Mouse (Mus musculus) splenic B cell, adult 2 months (primary cell): ENCODE measurements around the gene Arl8a.
"Not testable (repeated sequence)": the region's sequence is repeated elsewhere in the genome, so short reads cannot be mapped to it uniquely, and the experiment has no call there.

Source experiments
- DNase-seq: peaks from one replicate; pipeline ENCODE4 v3.0.0-alpha.2; 2011; ENCODE audit warnings: low read depth, low spot score
- H3K27me3 ChIP-seq: 2 replicates; pipeline ENCODE4 v1.6.1; 2012; ENCODE audit warnings: mild to moderate bottlenecking, low read length, moderate library complexity, mixed read lengths; ENCODE audit not compliant: control insufficient read depth, poor library complexity, insufficient read depth, severe bottlenecking
- H3K36me3 ChIP-seq: 2 replicates; pipeline ENCODE4 v1.6.1; 2012; ENCODE audit warnings: mild to moderate bottlenecking, low read length, moderate library complexity, mixed read lengths; ENCODE audit not compliant: control insufficient read depth, poor library complexity, insufficient read depth, severe bottlenecking

Gene Arl8a

DNA sequence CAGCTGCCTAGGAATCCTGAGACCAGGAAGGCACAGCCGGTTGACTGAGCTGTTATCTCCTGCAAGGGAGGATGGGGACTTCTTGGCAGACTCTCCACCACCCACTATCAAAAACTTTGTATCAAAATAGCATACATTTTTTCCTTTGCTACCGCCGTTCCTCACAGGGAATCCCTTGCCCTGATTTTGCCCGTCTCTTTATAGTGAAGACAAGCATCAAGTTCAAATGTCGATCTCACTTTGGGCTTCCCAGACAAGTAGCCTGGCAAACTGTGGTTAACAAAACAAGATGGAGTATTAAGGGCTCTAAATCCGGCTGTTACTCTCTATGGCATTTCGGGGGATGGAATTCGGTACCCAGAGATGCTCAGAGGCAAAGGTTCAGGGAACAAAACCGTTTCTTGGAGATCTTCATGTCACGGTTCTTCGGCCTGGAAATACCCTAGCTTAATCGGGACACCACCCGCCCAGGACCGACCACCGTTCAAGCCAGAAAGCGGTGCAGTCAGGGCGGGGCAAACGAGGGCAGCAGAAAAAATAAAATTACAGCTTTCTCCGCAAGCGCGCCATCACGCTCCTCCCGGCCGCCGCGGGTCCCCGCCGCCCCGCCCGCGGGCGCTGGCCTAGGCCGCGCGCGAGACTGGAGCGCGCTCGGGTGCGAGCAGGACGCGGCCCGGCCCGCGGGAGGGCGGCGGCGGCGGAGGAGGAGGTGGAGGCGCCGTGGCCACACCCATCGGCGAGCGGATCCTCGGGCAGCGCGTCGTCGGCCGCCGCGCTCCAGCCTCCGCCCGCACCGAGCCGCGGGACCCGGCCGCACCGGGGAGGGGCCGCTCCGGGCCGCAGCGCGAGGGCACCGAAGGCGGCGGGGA lies at the start of gene Arl8a:
Gene Arl8a (plus strand): TSS at position 748 of the 869 bp plus-strand sequence.
- H3K27me3 ChIP-seq: no peaks in the 10 kb centered on the region
- DNase-seq: peak; percentile 80
- H3K36me3 ChIP-seq: peaks cover 7% of the 10 kb centered on the region; the same call in 1 of the 2 replicates

DNA sequence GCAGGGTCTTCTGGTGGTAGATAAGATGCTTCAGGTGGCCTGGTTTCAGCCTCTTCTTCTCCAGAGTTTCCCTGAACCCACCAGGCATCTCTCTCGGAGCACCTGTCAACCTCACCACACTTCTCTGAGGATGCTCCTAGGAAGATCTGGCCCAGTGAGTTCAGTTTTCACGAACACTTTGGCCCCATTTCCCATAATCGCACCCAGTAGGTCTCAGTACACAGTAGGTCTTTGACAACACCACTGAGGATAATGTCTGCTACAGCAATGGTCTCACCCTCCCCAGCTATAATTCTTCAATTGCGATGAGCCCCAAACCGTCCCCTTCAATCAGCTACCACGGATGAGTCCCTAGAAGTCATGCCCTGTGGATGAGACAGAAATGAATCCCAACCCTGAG lies 49.2 kb upstream of the Arl8a start:
- Histone ChIP-seq H3K36me3 (no peaks in the 10 kb centered on the region), H3K27me3 (no peaks in the 10 kb centered on the region)
- DNase-seq: no peak

DNA sequence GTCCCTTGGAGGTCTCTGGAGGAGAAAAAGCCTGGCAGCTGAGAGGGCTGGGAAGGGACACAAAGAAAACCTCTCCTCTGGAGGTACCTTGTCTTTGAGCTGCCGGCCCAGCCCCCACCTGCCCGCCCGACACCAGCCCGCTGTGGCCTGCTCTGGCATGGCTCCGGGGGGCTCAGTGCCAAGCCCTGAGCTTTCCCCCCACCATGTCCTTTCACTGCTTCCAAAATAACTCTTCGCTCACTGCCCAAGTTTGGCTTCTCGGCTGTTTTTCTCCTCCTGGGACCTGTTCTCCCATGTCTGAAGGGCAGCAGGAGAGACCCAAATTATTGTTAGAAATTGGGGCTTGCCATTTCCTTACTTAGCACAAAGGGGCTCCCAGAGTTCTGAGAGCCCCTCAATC lies 48.2 kb upstream of the Arl8a start:
- H3K36me3 ChIP-seq: no peaks in the 10 kb centered on the region
- DNase-seq: no peak
- H3K27me3 ChIP-seq: no peaks in the 10 kb centered on the region

DNA sequence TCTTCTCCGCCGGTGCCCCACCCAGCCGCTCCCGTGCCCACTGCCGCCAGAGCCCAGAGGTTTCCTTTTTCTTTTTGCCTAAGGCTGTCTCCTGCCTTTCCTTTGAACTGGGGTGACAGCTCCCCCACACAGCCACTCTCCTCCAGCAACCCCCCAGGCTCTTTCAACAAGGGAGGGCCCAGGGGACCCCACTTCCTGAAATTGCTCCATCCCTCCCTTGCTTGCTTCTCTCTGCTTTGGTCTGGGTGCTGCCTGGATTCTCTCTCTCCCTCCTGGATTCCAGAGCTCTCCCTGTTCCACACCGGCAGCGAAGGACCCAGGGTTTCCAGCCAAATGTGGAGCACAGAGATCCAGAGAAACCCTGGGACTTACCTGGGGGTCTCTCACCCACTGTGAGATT lies 46.2 kb upstream of the Arl8a start:
- Histone ChIP-seq H3K36me3 (no peaks in the 10 kb centered on the region), H3K27me3 (no peaks in the 10 kb centered on the region)
- no peak for DNase-seq

DNA sequence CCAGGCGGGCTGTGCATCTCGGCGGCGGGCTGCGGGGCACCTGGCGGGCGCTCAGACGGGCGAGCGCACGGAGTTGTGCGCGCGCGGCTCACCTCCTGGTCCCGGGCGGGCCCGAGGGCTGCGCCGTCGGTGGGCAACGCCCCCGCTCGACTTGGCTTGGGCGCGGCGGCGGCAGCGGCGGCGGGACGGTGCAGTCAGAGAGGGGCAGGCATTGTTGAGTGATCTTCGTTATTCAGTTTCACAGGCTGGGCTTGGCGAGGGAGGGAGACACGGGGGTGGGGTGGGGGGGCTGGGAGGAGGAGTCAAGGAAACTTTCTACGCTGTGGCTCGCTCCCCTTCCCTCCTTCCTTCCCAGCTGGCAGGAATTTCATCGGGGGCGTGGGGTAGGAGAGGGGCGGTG lies 41.5 kb upstream of the Arl8a start, which contains the start of gene Lgr6:
Gene Lgr6 (minus strand): TSS at position 153 of the 400 bp plus-strand sequence.
- Histone ChIP-seq H3K36me3 (no peaks in the 10 kb centered on the region), H3K27me3 (no peaks in the 10 kb centered on the region)
- DNase-seq: no peak

DNA sequence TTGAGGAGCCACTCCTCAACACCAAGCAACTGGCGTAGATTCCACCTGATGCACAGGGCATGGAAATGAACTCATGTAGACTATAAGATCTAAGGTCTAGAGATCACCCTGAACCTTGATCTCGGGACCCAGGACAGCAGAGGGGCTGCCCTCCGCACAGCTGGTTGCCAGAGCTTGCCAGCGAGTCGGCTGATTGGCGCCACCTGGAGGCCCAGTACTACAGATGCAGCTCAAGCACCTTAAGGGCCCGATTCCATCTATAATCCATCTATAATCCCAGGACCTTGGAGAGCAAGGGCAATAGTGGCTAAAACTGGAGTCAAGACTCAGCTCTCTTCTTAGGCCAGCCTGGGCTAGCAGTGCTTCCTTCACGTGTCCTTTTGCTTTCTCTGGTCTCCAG lies 40.7 kb upstream of the Arl8a start:
- no peaks in the 10 kb centered on the region for H3K27me3 ChIP-seq
- no peaks in the 10 kb centered on the region for H3K36me3 ChIP-seq
- peak; percentile 84 for DNase-seq

DNA sequence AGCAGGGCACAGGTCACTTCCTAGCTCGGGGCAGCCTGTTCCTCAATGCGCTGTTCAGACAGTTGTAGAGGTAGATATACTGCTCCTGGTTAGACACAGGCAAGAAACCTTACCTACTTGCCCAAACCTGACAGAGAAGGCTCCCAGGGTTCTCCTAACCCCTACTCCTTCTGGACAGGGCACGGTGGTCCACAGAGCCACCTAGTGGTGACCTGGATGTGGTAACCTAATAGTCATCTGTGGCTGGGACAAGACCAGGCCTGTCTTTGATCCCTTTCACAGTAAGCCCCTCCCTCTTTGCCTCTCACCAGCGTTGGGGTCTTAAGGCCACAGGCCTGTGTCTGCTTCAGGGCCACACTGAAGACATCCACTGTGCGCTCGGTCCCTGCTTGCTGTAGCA lies 38.0 kb upstream of the Arl8a start:
- H3K27me3 ChIP-seq: no peaks in the 10 kb centered on the region
- DNase-seq: peak; percentile 70
- H3K36me3 ChIP-seq: no peaks in the 10 kb centered on the region

DNA sequence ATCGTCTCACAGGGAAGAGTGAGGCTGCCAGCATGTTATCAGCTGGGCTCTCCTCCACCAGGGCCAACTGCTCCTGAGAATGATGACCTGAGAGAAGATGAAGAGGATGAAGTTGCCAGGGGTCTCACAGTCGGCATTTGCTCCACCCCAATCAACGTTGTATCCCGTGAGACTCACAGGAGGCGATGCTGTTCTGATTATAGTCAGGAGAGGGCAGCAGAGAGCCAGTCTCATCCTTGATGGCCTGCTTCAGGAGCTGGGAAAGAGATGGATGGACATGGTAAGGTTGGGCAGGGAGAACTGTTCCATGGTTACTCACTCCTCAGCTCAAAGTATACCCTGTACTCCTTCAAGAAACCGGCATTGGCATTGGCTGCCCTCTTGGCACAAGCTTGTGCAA lies 36.5 kb upstream of the Arl8a start:
- no peaks in the 10 kb centered on the region for H3K36me3 ChIP-seq
- H3K27me3 ChIP-seq: no peaks in the 10 kb centered on the region
- peak; percentile 73 for DNase-seq

DNA sequence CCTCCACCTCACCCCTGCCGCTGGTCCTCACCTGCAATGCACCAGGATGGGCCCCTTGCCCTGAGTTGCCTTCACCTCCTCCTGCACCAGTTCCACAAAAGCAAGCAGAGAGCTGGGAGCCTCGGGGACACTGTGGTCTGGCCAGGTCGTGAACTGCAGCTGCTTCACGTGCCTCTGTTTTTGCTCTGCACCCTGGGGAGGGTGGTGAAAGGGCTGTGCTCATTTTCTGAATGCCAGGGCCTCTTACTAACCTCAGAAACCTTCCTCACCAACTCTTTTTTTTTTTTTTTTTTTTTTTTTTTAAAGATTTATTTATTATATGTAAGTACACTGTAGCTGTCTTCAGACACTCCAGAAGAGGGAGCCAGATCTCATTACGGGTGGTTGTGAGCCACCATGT lies 35.4 kb upstream of the Arl8a start:
- H3K36me3 ChIP-seq, DNase-seq, H3K27me3 ChIP-seq: not testable (repeated sequence)

DNA sequence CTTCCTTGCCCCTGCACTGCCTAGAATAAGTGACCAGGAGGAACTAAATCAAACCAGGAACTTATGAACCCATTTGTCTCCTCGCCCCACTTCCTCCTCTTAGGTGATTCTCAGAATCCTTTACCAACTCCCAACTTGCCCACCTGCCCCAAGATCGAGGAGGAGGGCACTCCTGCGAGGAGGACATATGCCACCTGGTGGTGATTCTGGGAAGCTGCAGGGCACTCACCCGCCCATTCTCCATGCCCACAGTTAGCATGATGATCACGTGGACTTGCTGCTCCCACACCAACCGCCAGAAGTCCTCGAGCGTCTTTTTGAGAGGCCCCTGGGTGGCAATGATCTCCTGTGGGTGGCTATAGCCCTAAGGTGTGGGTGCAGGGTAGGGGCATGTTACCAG lies 34.0 kb upstream of the Arl8a start:
- Histone ChIP-seq H3K36me3 (no peaks in the 10 kb centered on the region), H3K27me3 (no peaks in the 10 kb centered on the region)
- peak; percentile 84 for DNase-seq

DNA sequence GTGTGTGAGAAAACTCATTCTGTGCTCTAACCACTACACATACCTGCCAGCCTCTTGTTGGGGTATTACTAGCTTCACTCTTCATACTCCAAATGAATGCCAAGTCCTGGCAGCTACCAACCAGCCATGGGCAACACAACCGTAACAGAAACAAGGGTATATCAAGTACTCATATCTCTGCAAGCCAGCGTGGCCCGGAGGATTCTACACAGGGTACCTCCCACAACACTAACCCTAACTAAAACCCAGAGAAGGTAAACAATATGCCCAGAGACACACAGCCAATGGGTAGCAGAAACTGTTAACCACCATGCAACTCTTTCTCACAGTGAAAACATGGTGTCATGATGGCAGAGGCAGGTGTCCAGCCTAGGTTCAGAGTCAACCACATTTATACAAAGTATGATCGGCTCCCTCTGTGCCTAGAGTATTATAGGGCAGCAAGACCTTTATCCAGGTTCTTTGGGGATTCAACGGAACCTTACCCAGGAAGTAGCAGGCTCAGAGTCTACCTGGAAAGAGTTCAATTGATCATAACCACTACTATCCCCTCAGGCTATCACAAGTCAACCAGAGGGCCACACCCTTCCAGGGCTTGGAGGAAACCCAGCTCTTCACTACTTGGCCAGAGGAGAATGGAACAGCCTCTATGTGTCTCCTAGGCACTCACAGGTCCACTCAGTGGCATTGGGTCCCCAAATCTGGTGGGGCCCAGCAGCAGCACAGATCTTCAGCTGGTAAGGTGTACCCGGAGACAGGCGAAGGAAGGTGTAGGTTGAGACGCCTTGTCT lies 21.9 kb upstream of the Arl8a start:
- DNase-seq: no peak
- no peaks in the 10 kb centered on the region for H3K36me3 ChIP-seq
- H3K27me3 ChIP-seq: no peaks in the 10 kb centered on the region

DNA sequence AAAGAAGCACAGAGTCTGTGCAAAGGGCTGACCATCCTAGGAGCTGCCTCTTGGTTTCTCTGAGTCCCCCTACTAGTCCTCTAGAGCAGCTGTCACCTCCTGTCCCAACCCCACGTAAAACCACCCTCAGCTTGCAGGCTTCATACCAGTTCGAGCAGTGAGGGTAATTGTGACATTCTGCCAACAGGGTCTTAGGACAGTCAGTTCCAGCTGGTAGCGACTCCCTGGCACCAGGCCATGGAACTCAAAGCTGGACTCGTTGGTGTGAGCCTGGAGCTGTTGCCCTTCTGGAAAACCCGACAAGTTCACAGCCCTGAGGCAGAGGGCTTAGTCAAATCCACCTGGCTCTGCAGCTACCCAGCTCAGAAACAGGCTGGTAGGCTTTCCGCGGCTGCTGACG lies 20.6 kb upstream of the Arl8a start:
- no peaks in the 10 kb centered on the region for H3K36me3 ChIP-seq
- DNase-seq: no peak
- no peaks in the 10 kb centered on the region for H3K27me3 ChIP-seq

DNA sequence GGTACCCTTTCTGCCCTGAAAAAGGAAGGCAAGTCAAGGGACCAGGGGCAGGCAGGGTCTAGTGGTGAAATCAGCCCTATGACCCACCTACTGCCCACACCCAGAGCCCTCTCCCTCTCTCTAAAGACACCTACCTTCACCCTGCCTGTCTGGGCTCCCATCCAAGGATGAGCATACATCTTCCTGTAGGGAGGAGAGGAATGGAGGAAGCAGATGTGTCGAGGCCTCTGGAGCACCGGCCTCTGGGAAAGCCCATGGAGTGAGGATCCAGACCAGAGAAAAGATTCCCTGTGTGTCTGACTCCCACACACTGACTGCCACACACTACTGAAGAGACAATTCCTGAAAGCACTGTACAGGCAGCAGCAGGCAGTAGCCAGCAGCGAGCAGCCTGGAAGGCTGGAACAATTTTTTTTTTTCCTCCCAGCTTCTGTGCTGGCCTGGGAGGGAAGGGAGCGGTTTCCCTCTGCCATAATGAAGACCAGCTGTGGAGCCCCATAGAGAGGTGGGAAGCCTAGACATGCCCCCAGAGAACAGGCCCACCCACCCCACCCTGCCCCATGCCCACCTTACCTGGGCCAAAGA lies 20.1 kb upstream of the Arl8a start:
- DNase-seq: no peak
- H3K27me3 ChIP-seq: no peaks in the 10 kb centered on the region

DNA sequence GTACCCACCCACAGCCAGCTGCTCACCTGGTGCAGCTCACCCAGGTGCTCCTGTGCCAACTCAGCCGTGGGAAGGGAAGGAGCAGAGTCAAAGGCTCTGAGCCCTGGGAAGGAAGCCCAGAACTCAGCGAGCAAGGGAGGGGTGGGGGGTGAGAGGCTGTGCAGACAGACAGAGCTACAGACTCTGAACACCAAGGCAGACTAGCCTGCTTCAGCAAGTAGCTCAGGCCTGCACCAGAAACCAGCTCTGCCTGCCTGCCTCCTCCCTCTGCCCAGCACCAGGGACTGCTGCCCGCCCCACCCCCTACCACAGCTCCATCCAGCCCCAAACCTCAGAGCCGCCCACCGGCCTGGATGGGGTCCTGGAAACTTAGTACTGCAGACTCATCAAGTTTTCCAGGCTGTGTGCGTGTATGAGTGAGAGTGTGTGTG lies 18.6 kb upstream of the Arl8a start:
- Histone ChIP-seq H3K27me3 (no peaks in the 10 kb centered on the region), H3K36me3 (no peaks in the 10 kb centered on the region)
- no peak for DNase-seq

More for the DNA sequence above, 20.1 kb upstream of the Arl8a start:
- no peaks in the 10 kb centered on the region for H3K36me3 ChIP-seq

DNA sequence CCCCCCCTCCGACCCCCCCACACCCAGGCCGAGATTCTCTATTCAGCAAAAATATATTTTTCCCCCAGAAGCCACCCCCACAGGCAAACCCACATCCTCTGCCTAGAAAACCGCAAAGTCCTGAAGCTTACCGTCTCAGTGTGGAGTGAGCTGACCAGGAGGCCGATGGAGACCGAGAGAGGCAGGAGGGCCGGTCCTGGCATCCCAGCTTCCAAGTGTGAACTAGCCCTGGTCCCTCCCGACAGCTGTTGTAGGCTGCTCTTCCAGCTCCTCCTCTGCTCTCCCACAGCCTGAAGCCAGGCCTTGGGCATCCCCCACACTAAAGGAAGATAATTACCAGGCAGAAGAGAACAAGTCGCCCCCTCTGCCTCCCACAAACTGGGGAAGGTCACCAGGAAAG lies 17.6 kb upstream of the Arl8a start:
- H3K36me3 ChIP-seq: no peaks in the 10 kb centered on the region
- H3K27me3 ChIP-seq: no peaks in the 10 kb centered on the region
- DNase-seq: no peak
